Mouse (Mus musculus) heart, adult 2 months (tissue): ENCODE results near the gene Tox2.

Source experiments
- CTCF ChIP-seq: fragments of 200-600 bp; IDR thresholded peaks from 2 replicates; pipeline ENCODE4 v1.8.1; 2022; ENCODE audit warnings: antibody characterized with exemption, mild to moderate bottlenecking, moderate library complexity
- POLR2A ChIP-seq: fragments of 200-500 bp; IDR thresholded peaks from 2 replicates; pipeline ENCODE4 v1.6.1; 2011; ENCODE audit warnings: mild to moderate bottlenecking, low read depth, low read length, control low read depth; ENCODE audit not compliant: insufficient read depth

DNA sequence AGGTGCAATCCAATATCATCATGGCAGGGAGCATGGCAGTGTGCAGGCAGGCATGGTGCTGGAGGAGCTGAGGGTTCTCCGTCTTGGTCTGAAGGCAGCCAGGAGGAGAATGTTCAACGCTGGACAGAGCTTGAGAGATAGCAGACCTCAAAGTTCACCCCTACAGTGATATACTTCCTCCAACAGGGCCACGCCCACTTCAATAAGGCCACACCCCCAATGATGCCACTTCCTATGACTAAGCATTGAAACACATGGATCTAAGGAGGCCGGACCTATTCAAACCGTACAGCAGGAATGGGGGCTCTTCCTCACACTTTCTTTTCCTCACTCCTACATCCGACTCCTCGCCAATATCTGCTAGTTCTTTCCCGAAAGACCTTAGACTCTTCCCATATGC, 48.3 kb upstream of the Tox2 start:
- TF ChIP-seq POLR2A: no peak
- TF ChIP-seq CTCF: no peak
